Mouse (Mus musculus): ENCODE data around the gene 1700093K21Rik. TPM values are rescaled to one million over a fixed set of nuclear protein-coding genes. Genes with fewer than 3 reads are reported as not detected.

Gene 1700093K21Rik
- polyA plus RNA-seq, 1 experiment from 2014 or later: not detected

DNA sequence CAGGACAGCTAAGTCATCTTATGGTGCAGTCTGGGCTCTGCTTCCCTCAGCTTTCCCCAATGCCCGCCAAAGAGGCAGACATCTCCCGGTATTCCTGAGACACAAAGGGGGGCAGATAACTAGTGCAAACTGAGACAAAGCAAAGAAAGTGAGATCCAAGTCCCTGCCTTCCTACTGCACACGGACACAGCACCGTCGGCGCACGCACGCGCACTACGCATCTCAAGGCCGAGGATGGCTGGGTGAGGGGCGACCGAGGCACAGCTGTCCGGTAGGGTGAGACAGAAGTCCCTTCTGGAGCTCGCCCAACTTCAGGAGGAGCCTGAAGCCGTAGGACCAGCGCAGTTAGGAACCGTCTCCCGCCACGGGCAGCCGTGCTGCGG, 23.6 kb downstream of the 1700093K21Rik start:
- H3K4me1 ChIP-seq (replicated peaks): peaks cover 21% of the 10 kb centered on the region
- H3K9me3 ChIP-seq (replicated peaks): no peaks in the 10 kb centered on the region
- H3K27ac ChIP-seq: peak overlapping the region; percentile 98
- no peaks in the 10 kb centered on the region for H3K27me3 ChIP-seq
- peak; percentile 78 for ATAC-seq (replicated peaks; ENCODE audit: insufficient number of reproducible peaks, insufficient read depth, low FRiP score, low read depth)
- peaks cover 24% of the 10 kb centered on the region for H3K36me3 ChIP-seq
- peak overlapping the region; percentile 95 for H3K9ac ChIP-seq
- under 1% methylated on average over 22 of the region's 22 CpGs for WGBS
- peak overlapping the region; percentile 95 for H3K4me3 ChIP-seq
- H3K4me2 ChIP-seq: peak overlapping the region; percentile 75

DNA sequence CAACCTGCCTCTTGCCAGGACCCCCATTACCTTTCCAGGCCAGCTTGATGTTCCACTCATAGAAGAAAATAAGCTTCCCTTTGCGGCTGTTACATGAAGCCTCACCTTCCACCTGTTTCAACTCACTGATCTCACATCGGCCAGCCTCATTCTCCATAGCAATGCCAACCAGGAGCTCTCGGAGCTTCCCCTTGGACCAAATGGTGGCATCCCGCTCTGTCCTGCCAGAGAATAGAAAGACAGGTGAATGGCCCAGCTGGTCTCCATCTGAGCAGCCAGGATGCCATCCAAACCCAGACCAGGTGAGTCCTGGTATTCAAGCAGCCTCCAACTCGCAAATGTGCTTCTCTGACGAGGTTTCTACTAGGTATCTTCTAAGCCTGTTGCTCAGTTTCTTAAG, 24.3 kb downstream of the 1700093K21Rik start:
- Histone ChIP-seq H3K4me3 (peak overlapping the region; percentile 95), H3K27ac (peak overlapping the region; percentile 98), H3K9ac (peak overlapping the region; percentile 95), H3K27me3 (no peaks in the 10 kb centered on the region), H3K4me1 (replicated peaks) (peaks cover 21% of the 10 kb centered on the region), H3K36me3 (peaks cover 30% of the 10 kb centered on the region), H3K9me3 (replicated peaks) (no peaks in the 10 kb centered on the region), H3K4me2 (peak overlapping the region; percentile 75)
- 56% methylated on average over 6 of the region's 6 CpGs for WGBS
- ATAC-seq (replicated peaks; ENCODE audit: insufficient number of reproducible peaks, insufficient read depth, low FRiP score, low read depth): no peak

DNA sequence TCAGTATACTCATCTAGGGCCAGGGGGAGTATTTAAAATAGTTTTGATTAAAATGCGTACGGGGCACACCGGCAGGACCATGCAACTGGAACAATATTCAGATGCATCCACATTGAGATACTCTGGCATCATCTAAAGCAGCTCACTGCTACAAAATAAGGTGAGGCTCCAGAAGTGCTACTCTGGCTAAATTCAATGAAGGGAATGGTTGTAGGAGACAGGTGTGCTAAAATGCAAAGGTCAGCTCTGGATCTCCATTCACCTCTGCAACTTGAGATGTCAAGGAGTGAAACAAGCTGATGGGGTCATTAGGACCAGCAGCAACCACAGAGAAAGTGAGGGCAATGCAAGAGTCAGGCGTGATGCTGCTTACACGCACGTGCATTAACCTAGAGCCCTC, 25.7 kb downstream of the 1700093K21Rik start:
- 94% methylated on average over 6 of the region's 6 CpGs for WGBS
- Histone ChIP-seq H3K27me3 (no peaks in the 10 kb centered on the region), H3K27ac (no peak overlapping the region), H3K9me3 (replicated peaks) (no peaks in the 10 kb centered on the region), H3K9ac (no peak overlapping the region), H3K4me3 (no peak overlapping the region), H3K4me1 (replicated peaks) (peaks cover 21% of the 10 kb centered on the region), H3K4me2 (no peak overlapping the region), H3K36me3 (peaks cover 44% of the 10 kb centered on the region)
- no peak for ATAC-seq (replicated peaks; ENCODE audit: insufficient number of reproducible peaks, insufficient read depth, low FRiP score, low read depth)

DNA sequence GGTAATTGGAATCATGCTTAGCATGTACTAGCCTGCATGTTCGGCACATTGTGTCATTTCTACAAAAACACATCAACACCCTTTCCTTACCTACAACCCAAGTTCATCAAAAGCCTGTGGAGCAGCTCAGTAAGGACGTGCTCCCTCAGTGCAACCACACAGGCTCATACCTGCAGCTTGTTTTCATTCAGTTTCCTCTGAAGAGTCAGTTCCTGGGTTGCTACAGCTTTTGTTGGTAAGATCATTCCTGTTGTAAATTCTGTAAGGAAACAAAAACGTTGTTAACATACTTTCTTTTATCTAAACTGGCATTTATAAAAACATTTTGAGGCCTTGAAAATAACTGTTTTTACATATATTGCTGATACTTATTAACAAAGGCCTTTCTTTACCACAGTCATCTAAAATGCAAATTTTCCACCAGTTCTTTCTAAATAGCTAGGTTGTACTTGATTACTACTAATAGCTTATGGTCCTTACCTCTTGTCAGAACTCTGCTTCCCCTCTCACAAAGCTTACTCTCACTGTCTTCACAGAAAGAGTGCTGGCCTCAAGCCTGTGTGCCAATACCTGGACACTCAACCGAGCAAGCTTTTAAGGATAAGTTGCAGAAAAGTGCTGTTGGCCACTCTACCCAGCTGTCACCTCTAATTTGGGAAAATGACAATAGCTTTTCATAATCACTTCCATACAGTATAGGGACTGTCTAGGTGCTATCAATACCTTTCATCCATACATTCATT, 28.7 kb downstream of the 1700093K21Rik start:
- no peaks in the 10 kb centered on the region for H3K27me3 ChIP-seq
- H3K36me3 ChIP-seq: peaks cover 74% of the 10 kb centered on the region
- H3K27ac ChIP-seq: no peak overlapping the region
- peaks cover 18% of the 10 kb centered on the region for H3K4me1 ChIP-seq (replicated peaks)
- no peaks in the 10 kb centered on the region for H3K9me3 ChIP-seq (replicated peaks)
- H3K9ac ChIP-seq: no peak overlapping the region
- no peak overlapping the region for H3K4me3 ChIP-seq
- WGBS: 83% methylated on average over 4 of the region's 4 CpGs
- no peak overlapping the region for H3K4me2 ChIP-seq
- ATAC-seq (replicated peaks; ENCODE audit: insufficient number of reproducible peaks, insufficient read depth, low FRiP score, low read depth): no peak

DNA sequence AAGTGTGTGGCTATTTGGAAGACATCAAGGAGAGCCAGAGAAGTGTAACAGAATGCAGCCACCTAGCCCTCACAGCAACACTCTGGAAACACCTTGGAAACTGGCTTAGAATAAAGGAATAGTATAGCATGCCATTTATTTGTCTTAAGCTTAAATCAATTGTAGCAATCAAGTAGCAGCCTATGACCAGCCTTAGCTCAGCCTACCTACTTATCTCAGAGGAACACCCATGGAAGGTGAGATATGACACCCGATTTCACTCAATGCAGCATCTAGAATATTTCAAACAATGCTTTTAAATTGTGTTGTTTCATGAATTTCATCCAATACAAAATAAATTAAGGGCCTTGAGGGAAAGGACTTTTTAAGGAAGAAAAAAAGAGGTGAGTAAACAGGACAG, 31.0 kb downstream of the 1700093K21Rik start:
- no peak overlapping the region for H3K4me2 ChIP-seq
- H3K36me3 ChIP-seq: peaks cover 89% of the 10 kb centered on the region
- no peak overlapping the region for H3K4me3 ChIP-seq
- WGBS: 70% methylated on average over 1 of the region's 1 CpGs
- H3K9me3 ChIP-seq (replicated peaks): no peaks in the 10 kb centered on the region
- ATAC-seq (replicated peaks; ENCODE audit: insufficient number of reproducible peaks, insufficient read depth, low FRiP score, low read depth): no peak
- H3K4me1 ChIP-seq (replicated peaks): peaks cover 3% of the 10 kb centered on the region; the same call in 1 of the 2 replicates
- H3K9ac ChIP-seq: no peak overlapping the region
- no peaks in the 10 kb centered on the region for H3K27me3 ChIP-seq
- H3K27ac ChIP-seq: no peak overlapping the region

Small RNA genes lying within 50 kb of the gene (microRNA-seq; reads per million reads assigned to microRNA genes)
- gene Gm47279: not detected

Other genes with a start within 250 kb of the 1700093K21Rik start
- gene Usp34, start 214.3 kb downstream of the 1700093K21Rik start, polyA plus RNA-seq (2015; fragmentation: Nextera tagmentation; extraction: Ambion mirVana): 12.1 and 14.5 TPM in 2 replicates
- 56.7 and 62.4 TPM in 2 replicates for gene Ahsa2, start 23.1 kb downstream of the 1700093K21Rik start, polyA plus RNA-seq (2015; fragmentation: Nextera tagmentation; extraction: Ambion mirVana)
- 15.3 and 17.1 TPM in 2 replicates for gene 0610010F05Rik, start 112.5 kb upstream of the 1700093K21Rik start, polyA plus RNA-seq (2015; fragmentation: Nextera tagmentation; extraction: Ambion mirVana)
- gene Pus10, start 144.5 kb upstream of the 1700093K21Rik start, polyA plus RNA-seq (2015; fragmentation: Nextera tagmentation; extraction: Ambion mirVana): 10.3 and 11.7 TPM in 2 replicates
- gene Pex13, start 144.8 kb upstream of the 1700093K21Rik start, polyA plus RNA-seq (2015; fragmentation: Nextera tagmentation; extraction: Ambion mirVana): 27.7 and 30.9 TPM in 2 replicates
- 1.3 and 1.4 TPM in 2 replicates for gene Rel, start 249.8 kb upstream of the 1700093K21Rik start, polyA plus RNA-seq (2015; fragmentation: Nextera tagmentation; extraction: Ambion mirVana)